Comparison of ENCODE assay signal across 11 mouse cellular contexts in genomic region chr11:54836106-54836505, GRCm38 (mm10). TPM values are rescaled to one million over a fixed set of nuclear protein-coding genes. Genes with fewer than 3 reads are reported as not detected.
DNase-seq lines count a peak whose midpoint lies in the region; ATAC-seq and TF ChIP-seq lines count a peak whose summit lies in the region.
"Had no signal": no experiment of that assay in that cellular context is flagged by ENCODE, and none has a peak within 500 bp of the region (broad histone marks: within the 10 kb centered on the region; RNA-seq: fewer than 3 reads in every experiment).

No protein-coding gene starts in this region.

- no peak for DNase-seq in cerebellum, adult 11 months
- no peak for DNase-seq in layer of hippocampus, adult 2 months (ENCODE audit: low spot score in 2 of 2)
- no peak for DNase-seq in layer of hippocampus, adult 9-10 months (ENCODE audit: low spot score)
- peak; percentile 43 to 61 for DNase-seq in cerebellum, adult 18-20 months
- DNase-seq in gastrocnemius, postnatal 25 days, result peak; percentile 63
- DNase-seq in thymus, postnatal 25 days, result no peak
- DNase-seq: lung, embryonic 14.5 days had no signal

- peak overlapping the region; percentile 0; the same call in 1 of the 2 replicates for H3K27ac ChIP-seq in layer of hippocampus, adult 2 months
- H3K27ac ChIP-seq: hindbrain, embryonic 14.5 days had no signal

- peak; percentile 36; the same call in 1 of the 2 replicates for ATAC-seq in cerebellum, adult (ENCODE audit: insufficient number of reproducible peaks, low FRiP score, low TSS enrichment)
- ATAC-seq in monocyte, adult 5-6 weeks (replicated peaks; ENCODE audit: insufficient number of reproducible peaks, low FRiP score, low TSS enrichment, poor library complexity, severe bottlenecking), result no peak

- TF ChIP-seq CTCF in layer of hippocampus, adult 2 months (conservative IDR thresholded peaks at IDR 0.05), result no peak

- H3K4me3 ChIP-seq in layer of hippocampus, adult 2 months, result no peak overlapping the region
- H3K4me3 ChIP-seq: myocyte had no signal

RNA-seq across cellular contexts. Expression of gene Lyrm7, which starts 24.6 kb away (rescaled TPM):
- total RNA-seq in layer of hippocampus, adult 2 months (2021), result 10 to 100 TPM; 28.7 to 30.9 TPM
- 10 to 100 TPM; 14.4 to 15.3 TPM for total RNA-seq in gastrocnemius, postnatal 25 days (2021)
- 1.1 to 9.4 TPM (median 4.3 TPM) in 3 replicates for total RNA-seq in monocyte, adult 5-6 weeks (2017)

RNA-seq across cellular contexts. Expression of gene Hint1, which starts 30.1 kb away (rescaled TPM):
- total RNA-seq in layer of hippocampus, adult 2 months (2021), result 100 to 1,000 TPM; 252 to 273 TPM
- total RNA-seq in gastrocnemius, postnatal 25 days (2021), result 100 to 1,000 TPM; 181 to 192 TPM
- total RNA-seq in monocyte, adult 5-6 weeks (2017), result 266 to 549 TPM (median 344 TPM) in 3 replicates

RNA-seq across cellular contexts. Expression of gene Cdc42se2, which starts 48.6 kb away (rescaled TPM):
- total RNA-seq in layer of hippocampus, adult 2 months (2021), result 100 to 1,000 TPM; 134 TPM
- 10 to 100 TPM; 13.8 to 14.3 TPM for total RNA-seq in gastrocnemius, postnatal 25 days (2021)
- total RNA-seq in monocyte, adult 5-6 weeks (2017), result 142 to 226 TPM (median 192 TPM) in 3 replicates

Comparison
In these comparisons a context has a peak if more than half of its experiments do, and no peak if none do; other contexts are left out.
1. DNase-seq: peak in cerebellum, adult 18-20 months (2 of 2) and gastrocnemius, postnatal 25 days (single experiment); none in cerebellum, adult 11 months (single experiment), layer of hippocampus, adult 2 months (0 of 2), layer of hippocampus, adult 9-10 months (single experiment) and thymus, postnatal 25 days (single experiment).